Mouse (Mus musculus) CD4-positive naive resting alpha-beta T cell, adult 76 days (primary cell): ENCODE results near the gene Rbms3. TPM values are rescaled to one million over a fixed set of nuclear protein-coding genes. Genes with fewer than 3 reads are reported as not detected.

Experiments used
- total RNA-seq: library from RNA; stranded (reverse); gene quantifications from one replicate; pipeline ENCODE4 v1.2.4, GENCODE M21; 2023

Gene Rbms3
- total RNA-seq = not detected

GRCm38 (mm10) chr9:117629771-117630170 lies at the start of gene Rbms3:
TSS of gene Rbms3 (minus strand) at chr9:117629913.

